Mouse (Mus musculus) CD4-positive helper T cell, adult 2 months (primary cell): ENCODE measurements at regions not wholly inside any gene's neighbourhood (a gene's known extent, or its start where the extent isn't known, plus 50 kb on each side); places are given as distances from the start of the nearest gene placed in this dataset.

Source experiments
- DNase-seq: peaks from one replicate; pipeline ENCODE4 v3.0.0-alpha.2; 2012; ENCODE audit warnings: low read depth, missing footprints, low spot score

- no peak for DNase-seq
Observed at GRCm38 (mm10) chr9:41593998-41594397, 432.5 kb upstream of the Ubash3b start.

- DNase-seq: no peak
Observed at GRCm38 (mm10) chr9:41592900-41593690, 431.6 kb upstream of the Ubash3b start.

- DNase-seq: no peak
Observed at GRCm38 (mm10) chr9:41592101-41592500, 430.6 kb upstream of the Ubash3b start.

GRCm38 (mm10) chr9:41590164-41590563, 428.7 kb upstream of the Ubash3b start:
- no peak for DNase-seq

GRCm38 (mm10) chr9:41588466-41589425, 427.2 kb upstream of the Ubash3b start:
- no peak for DNase-seq

GRCm38 (mm10) chr9:41587762-41588161, 426.3 kb upstream of the Ubash3b start:
- DNase-seq: no peak

GRCm38 (mm10) chr9:41586966-41587570, 425.6 kb upstream of the Ubash3b start:
- no peak for DNase-seq

- no peak for DNase-seq
Observed at GRCm38 (mm10) chr9:41586291-41586690, 424.8 kb upstream of the Ubash3b start.

- no peak for DNase-seq
Observed at GRCm38 (mm10) chr9:41585771-41586170, 424.3 kb upstream of the Ubash3b start.

- no peak for DNase-seq
Observed at GRCm38 (mm10) chr9:41585012-41585411, 423.5 kb upstream of the Ubash3b start.

GRCm38 (mm10) chr9:41583711-41584329, 422.3 kb upstream of the Ubash3b start:
- no peak for DNase-seq

- no peak for DNase-seq
Observed at GRCm38 (mm10) chr9:41583276-41583675, 421.8 kb upstream of the Ubash3b start.

GRCm38 (mm10) chr9:41582711-41583236, 421.3 kb upstream of the Ubash3b start:
- no peak for DNase-seq

- no peak for DNase-seq
Observed at GRCm38 (mm10) chr9:41582171-41582570, 420.7 kb upstream of the Ubash3b start.

- DNase-seq: no peak
Observed at GRCm38 (mm10) chr9:41581741-41582140, 420.2 kb upstream of the Ubash3b start.

GRCm38 (mm10) chr9:41581152-41581551, 419.7 kb upstream of the Ubash3b start:
- no peak for DNase-seq

GRCm38 (mm10) chr9:41580611-41581041, 419.1 kb upstream of the Ubash3b start:
- no peak for DNase-seq

- DNase-seq: no peak
Observed at GRCm38 (mm10) chr9:41580067-41580466, 418.6 kb upstream of the Ubash3b start.

GRCm38 (mm10) chr9:41579107-41580014, 417.9 kb upstream of the Ubash3b start:
- DNase-seq: no peak
